Mouse (Mus musculus) ES-E14 (cell line): Measurements from ENCODE around the gene Ccdc181. TPM values are rescaled to one million over a fixed set of nuclear protein-coding genes. Genes with fewer than 3 reads are reported as not detected.

Source experiments
- DNase-seq: peaks from one replicate; pipeline ENCODE4 v3.0.0-alpha.2; 2013; ENCODE audit warnings: low read depth, low spot score
- H3K27ac ChIP-seq: 2 replicates; pipeline ENCODE4 v1.5.1; 2012; ENCODE audit warnings: low read depth, mild to moderate bottlenecking, low read length, moderate library complexity, mixed read lengths; ENCODE audit not compliant: poor library complexity, insufficient read depth, severe bottlenecking
- H3K36me3 ChIP-seq: 2 replicates; pipeline ENCODE4 v1.6.1; 2012; ENCODE audit warnings: mild to moderate bottlenecking, low read length, moderate library complexity, mixed read lengths; ENCODE audit not compliant: control insufficient read depth, poor library complexity, insufficient read depth, severe bottlenecking
- H3K4me1 ChIP-seq, 2 experiments: fragments of 150-350 bp in 1 of 2; sonication (generic) in 1 of 2; 2 replicates each; pipeline ENCODE4 v1.6.1; 2012; ENCODE audit warnings: low read length in 2 of 2, mild to moderate bottlenecking in 1 of 2, mixed read lengths in 1 of 2; ENCODE audit not compliant: control insufficient read depth in 2 of 2, insufficient read depth in 2 of 2, poor library complexity in 1 of 2
- H3K4me3 ChIP-seq, 2 experiments: fragments of 150-350 bp in 1 of 2; sonication (generic) in 1 of 2; 2 replicates each; pipeline ENCODE4 v1.5.1; 2012; ENCODE audit warnings: low read length in 2 of 2, low read depth in 1 of 2, mild to moderate bottlenecking in 1 of 2, mixed read lengths in 1 of 2; ENCODE audit not compliant: insufficient read depth in 1 of 2, poor library complexity in 1 of 2, severe bottlenecking in 1 of 2
- H3K9ac ChIP-seq: 2 replicates; pipeline ENCODE4 v1.6.1; 2012; ENCODE audit warnings: low read depth, mild to moderate bottlenecking, low read length, mixed read lengths; ENCODE audit not compliant: poor library complexity, insufficient read depth, severe bottlenecking
- H3K9me3 ChIP-seq: fragments of 150-350 bp; sonication (generic); 2 replicates; pipeline ENCODE4 v1.6.1; 2012; ENCODE audit warnings: low read depth, mild to moderate bottlenecking, low read length; ENCODE audit not compliant: control insufficient read depth, insufficient read depth
- CHD2 ChIP-seq: IDR thresholded peaks from 2 replicates; pipeline ENCODE4 v1.6.1; 2014; ENCODE audit warnings: mild to moderate bottlenecking, low read depth, low read length, inconsistent platforms
- HCFC1 ChIP-seq: IDR thresholded peaks from 2 replicates; pipeline ENCODE4 v1.6.1; 2012; ENCODE audit warnings: low read length, inconsistent platforms, borderline replicate concordance; ENCODE audit not compliant: insufficient read depth
- MAFK ChIP-seq: IDR thresholded peaks from 2 replicates; pipeline ENCODE4 v1.6.1; 2014; ENCODE audit warnings: mild to moderate bottlenecking, low read depth, low read length, inconsistent platforms; ENCODE audit not compliant: insufficient read depth
- ZC3H11A ChIP-seq: IDR thresholded peaks from 2 replicates; pipeline ENCODE4 v1.6.1; 2012; ENCODE audit warnings: low read depth, mild to moderate bottlenecking, inconsistent platforms, low read length, borderline replicate concordance
- ZNF384 ChIP-seq: IDR thresholded peaks from 2 replicates; pipeline ENCODE4 v1.6.1; 2012; ENCODE audit warnings: low read depth, low read length, inconsistent platforms
- in situ Hi-C, 2 experiments: fragments of 600-800 bp; cut with MboI; formaldehyde crosslinking; loops; one replicate each; pipeline ENCODE4 v1.15.1; 2025; ENCODE audit warnings: low sequenced_read_pairs in 2 of 2, inconsistent platforms in 1 of 2; ENCODE audit not compliant: unreplicated experiment in 2 of 2
- total RNA-seq: library from RNA; depleted of rRNA; stranded (reverse); fragments of 300-350 nt; gene quantifications from 2 replicates; pipeline ENCODE4 v1.2.3, GENCODE M21; 2012

Gene Ccdc181
- total RNA-seq, 1 experiment, result 4.1 TPM

GRCm38 (mm10) chr1:164307124-164307751 lies 31.9 kb downstream of the Ccdc181 start, which contains the start of gene Blzf1:
Blzf1 (minus strand) TSS chr1:164307489.
- H3K9ac ChIP-seq, result peak within 1 kb of the TSS; percentile 82
- H3K4me1 ChIP-seq, result no peaks in the 10 kb centered on the region
- TF ChIP-seq HCFC1, result peak; percentile 80
- TF ChIP-seq ZNF384, result peak; percentile 83
- TF ChIP-seq CHD2, result peak; percentile 78
- no peak for TF ChIP-seq MAFK
- no peak within 1 kb of the TSS for H3K27ac ChIP-seq
- in situ Hi-C loops, result no loop called here
- H3K9me3 ChIP-seq, result no peaks in the 10 kb centered on the region
- peaks cover 2% of the 10 kb centered on the region; the same call in 1 of the 2 replicates for H3K36me3 ChIP-seq
- peak; percentile 100 for DNase-seq
- peak within 1 kb of the TSS; percentile 76 to 86 for H3K4me3 ChIP-seq

GRCm38 (mm10) chr1:164307922-164308321 lies 32.5 kb downstream of the Ccdc181 start:
- DNase-seq, result no peak
- Histone ChIP-seq H3K27ac (no peak overlapping the region), H3K36me3 (no peaks in the 10 kb centered on the region; the same call in 1 of the 2 replicates), H3K4me1 (no peaks in the 10 kb centered on the region), H3K9ac (peak overlapping the region; percentile 71), H3K9me3 (no peaks in the 10 kb centered on the region), H3K4me3 (peak overlapping the region; percentile 68 to 86)
- in situ Hi-C loops, result no loop called here
- no peak for TF ChIP-seq ZC3H11A

DNA sequence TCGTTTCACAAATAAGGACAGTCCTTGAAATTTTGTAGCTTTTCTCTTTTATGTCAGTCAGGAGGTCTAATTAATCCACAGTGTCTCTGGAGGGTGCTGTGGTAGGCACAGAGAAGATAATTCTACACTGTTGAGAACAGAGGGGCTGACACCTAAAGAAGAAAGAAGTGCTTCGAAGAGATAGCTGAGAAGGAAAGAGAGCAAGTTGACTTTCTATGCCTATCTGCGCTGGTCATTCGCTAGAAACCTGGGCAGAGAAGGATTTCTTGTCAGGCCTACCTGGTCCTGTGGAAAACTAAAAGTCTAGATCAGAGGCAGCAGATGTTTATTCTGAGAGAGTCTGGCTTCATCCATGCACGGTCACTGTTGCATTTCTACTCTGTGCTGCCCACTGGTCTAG lies 38.7 kb downstream of the Ccdc181 start:
- in situ Hi-C loops, result no loop called here
- H3K27ac ChIP-seq, result no peak overlapping the region
- H3K36me3 ChIP-seq, result no peaks in the 10 kb centered on the region; the same call in none of the 2 replicates
- no peak for TF ChIP-seq CHD2
- no peak for TF ChIP-seq HCFC1
- no peak for TF ChIP-seq ZNF384
- TF ChIP-seq MAFK, result no peak
- TF ChIP-seq ZC3H11A, result no peak
- no peak for DNase-seq
- H3K9ac ChIP-seq, result no peak overlapping the region
- no peak overlapping the region for H3K4me3 ChIP-seq
- no peaks in the 10 kb centered on the region for H3K9me3 ChIP-seq
- H3K4me1 ChIP-seq, result 0 out of 4 replicates have a peak, but pooled peaks cover 0 to 2% of the 10 kb centered on the region in 2 experiments

DNA sequence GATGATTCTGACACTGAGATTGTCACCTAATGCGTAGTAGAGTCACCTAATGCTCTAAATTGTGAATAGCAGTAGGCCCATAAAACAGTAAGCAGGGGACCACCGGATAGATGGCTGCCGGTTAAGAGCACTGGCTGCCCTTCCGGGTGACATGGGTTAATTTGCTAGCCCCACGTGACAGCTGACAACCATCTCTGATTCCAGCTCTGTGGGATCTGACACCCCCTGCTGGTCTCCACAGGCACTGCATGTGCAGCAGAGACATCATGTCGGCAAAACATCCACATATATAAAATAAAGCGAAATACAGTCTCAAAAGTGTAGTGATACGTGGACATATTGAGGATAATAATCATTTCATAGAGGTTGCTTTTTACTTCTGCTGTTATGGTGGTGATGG lies 39.9 kb downstream of the Ccdc181 start:
- no peak overlapping the region for H3K27ac ChIP-seq
- H3K9ac ChIP-seq, result no peak overlapping the region
- H3K4me1 ChIP-seq, result peaks cover 0 to 8% of the 10 kb centered on the region in 2 experiments; a peak in 1 of 4 replicates
- in situ Hi-C loops, result no loop called here
- H3K9me3 ChIP-seq, result no peaks in the 10 kb centered on the region
- DNase-seq, result peak; percentile 60
- no peak for TF ChIP-seq ZNF384
- TF ChIP-seq MAFK, result no peak
- TF ChIP-seq CHD2, result no peak
- TF ChIP-seq HCFC1, result no peak
- no peak for TF ChIP-seq ZC3H11A
- no peak overlapping the region for H3K4me3 ChIP-seq
- H3K36me3 ChIP-seq, result no peaks in the 10 kb centered on the region; the same call in none of the 2 replicates

DNA sequence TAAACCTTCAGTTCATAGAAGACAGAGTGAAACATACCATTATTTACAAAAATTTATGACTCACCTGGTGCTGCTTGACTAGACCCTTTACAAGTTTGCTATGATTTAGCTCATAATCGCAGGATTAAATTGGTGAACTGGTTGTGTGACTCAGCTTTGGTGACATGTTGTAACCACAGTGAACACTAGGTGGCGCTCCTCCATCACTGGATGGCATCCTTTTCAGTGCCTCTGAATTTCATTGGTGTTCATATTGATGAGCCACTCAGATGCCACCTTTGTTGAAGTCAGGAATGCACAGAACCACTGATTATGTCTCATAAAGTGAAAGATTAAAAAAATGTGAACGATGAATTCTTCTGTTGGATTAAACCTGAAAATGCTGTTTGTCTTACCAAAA lies 41.3 kb downstream of the Ccdc181 start:
- in situ Hi-C loops, result no loop called here
- no peaks in the 10 kb centered on the region; the same call in none of the 2 replicates for H3K36me3 ChIP-seq
- TF ChIP-seq ZNF384 (no peak), CHD2 (no peak), MAFK (peak; percentile 80), HCFC1 (no peak), ZC3H11A (peak; percentile 62)

More for the DNA sequence above, 41.3 kb downstream of the Ccdc181 start:
- peak; percentile 59 for DNase-seq
- Histone ChIP-seq H3K9ac (no peak overlapping the region), H3K4me1 (peaks cover 0 to 8% of the 10 kb centered on the region in 2 experiments; a peak in 1 of 4 replicates), H3K9me3 (no peaks in the 10 kb centered on the region), H3K4me3 (no peak overlapping the region), H3K27ac (no peak overlapping the region)
